10 mouse cellular contexts compared by ENCODE assay signal in genomic region chr1:66176838-66177105, GRCm38 (mm10). TPM values are rescaled to one million over a fixed set of nuclear protein-coding genes. Genes with fewer than 3 reads are reported as not detected.
A peak's percentile ranks its signal among the peaks of the same experiment; 100 is the strongest.
DNase-seq lines count a peak whose midpoint lies in the region; ATAC-seq and TF ChIP-seq lines count a peak whose summit lies in the region.
"Had no signal": no experiment of that assay in that cellular context is flagged by ENCODE, and none has a peak within 500 bp of the region (broad histone marks: within the 10 kb centered on the region; RNA-seq: fewer than 3 reads in every experiment).

No protein-coding gene starts in this region.

- no peak for ATAC-seq in stomach, embryonic 14.5 days (ENCODE audit: insufficient number of reproducible peaks, insufficient read depth, low FRiP score, low read depth)
- no peak for ATAC-seq in stomach, postnatal 0 days (ENCODE audit: low FRiP score, low TSS enrichment)
- ATAC-seq in forebrain, postnatal 0 days, result no peak; the same call in 1 of the 2 replicates
- ATAC-seq in midbrain, embryonic 12.5 days (ENCODE audit: low FRiP score, low read depth), result no peak
- ATAC-seq in stomach, embryonic 16.5 days (ENCODE audit: insufficient read depth, low FRiP score), result no peak
- ATAC-seq in heart, embryonic 11.5 days (replicated peaks; ENCODE audit: insufficient number of reproducible peaks, low FRiP score, low TSS enrichment), result no peak

- WGBS in stomach, embryonic 14.5 days, result 60% methylated on average over 2 of the region's 2 CpGs
- 63% methylated on average over 2 of the region's 2 CpGs for WGBS in stomach, postnatal 0 days
- WGBS in forebrain, postnatal 0 days, result 12% methylated on average over 2 of the region's 2 CpGs
- WGBS in midbrain, embryonic 12.5 days, result 50% methylated on average over 2 of the region's 2 CpGs
- WGBS in stomach, embryonic 16.5 days, result 61% methylated on average over 2 of the region's 2 CpGs
- WGBS in heart, embryonic 11.5 days (ENCODE audit: insufficient replicate concordance), result 67% methylated on average over 2 of the region's 2 CpGs

- TF ChIP-seq EP300 in stomach, postnatal 0 days (optimal IDR thresholded peaks at IDR 0.05), result no peak

- no peaks in the 10 kb centered on the region for H3K4me1 ChIP-seq in stomach, embryonic 14.5 days (ENCODE audit: control insufficient read depth, insufficient read depth, low read length)
- 0 out of 2 replicates have a peak, but pooled peaks cover 3% of the 10 kb centered on the region for H3K4me1 ChIP-seq in stomach, postnatal 0 days (replicated peaks; ENCODE audit: control insufficient read depth, insufficient read depth)
- peaks cover 12% of the 10 kb centered on the region; the same call in 1 of the 2 replicates for H3K4me1 ChIP-seq in forebrain, postnatal 0 days (ENCODE audit: insufficient read depth)
- peaks cover 20% of the 10 kb centered on the region for H3K4me1 ChIP-seq in midbrain, embryonic 12.5 days
- H3K4me1 ChIP-seq in stomach, embryonic 16.5 days (ENCODE audit: control insufficient read depth, insufficient read depth, low read length), result 0 out of 2 replicates have a peak, but pooled peaks cover 6% of the 10 kb centered on the region
- no peaks in the 10 kb centered on the region for H3K4me1 ChIP-seq in heart, embryonic 11.5 days (ENCODE audit: control insufficient read depth, insufficient read depth, low read length)
- H3K4me1 ChIP-seq: stomach, embryonic 15.5 days had no signal

- no peak overlapping the region for H3K27ac ChIP-seq in stomach, embryonic 14.5 days (ENCODE audit: low read length)
- H3K27ac ChIP-seq in stomach, postnatal 0 days (replicated peaks), result no peak overlapping the region
- peak overlapping the region; percentile 84 for H3K27ac ChIP-seq in forebrain, postnatal 0 days (ENCODE audit: low read depth, low read length)
- peak overlapping the region; percentile 88 for H3K27ac ChIP-seq in midbrain, embryonic 12.5 days (replicated peaks)
- no peak overlapping the region for H3K27ac ChIP-seq in stomach, embryonic 16.5 days (ENCODE audit: low read length)
- H3K27ac ChIP-seq in heart, embryonic 11.5 days (ENCODE audit: low read depth, low read length), result no peak overlapping the region
- H3K27ac ChIP-seq: stomach, embryonic 15.5 days had no signal

- H3K36me3 ChIP-seq in stomach, embryonic 14.5 days (ENCODE audit: control insufficient read depth, insufficient read depth, low read length), result no peaks in the 10 kb centered on the region
- no peaks in the 10 kb centered on the region for H3K36me3 ChIP-seq in stomach, postnatal 0 days (ENCODE audit: control insufficient read depth, insufficient read depth, low read length)
- H3K36me3 ChIP-seq in forebrain, postnatal 0 days (ENCODE audit: insufficient read depth), result peaks cover 9% of the 10 kb centered on the region
- H3K36me3 ChIP-seq in midbrain, embryonic 12.5 days, result no peaks in the 10 kb centered on the region; the same call in 1 of the 2 replicates
- H3K36me3 ChIP-seq in stomach, embryonic 16.5 days (ENCODE audit: control insufficient read depth, insufficient read depth, low read length), result no peaks in the 10 kb centered on the region
- H3K36me3 ChIP-seq in heart, embryonic 11.5 days (ENCODE audit: control insufficient read depth, insufficient read depth, low read length), result no peaks in the 10 kb centered on the region
- H3K36me3 ChIP-seq: stomach, embryonic 15.5 days had no signal

- H3K4me2 ChIP-seq in stomach, embryonic 14.5 days (replicated peaks; ENCODE audit: low read depth, low read length), result peak overlapping the region; percentile 87
- no peak overlapping the region for H3K4me2 ChIP-seq in stomach, postnatal 0 days (replicated peaks; ENCODE audit: low read depth)
- H3K4me2 ChIP-seq in forebrain, postnatal 0 days (ENCODE audit: low read depth), result peak overlapping the region; percentile 69
- peak overlapping the region; percentile 69 for H3K4me2 ChIP-seq in midbrain, embryonic 12.5 days (replicated peaks)
- peak overlapping the region; percentile 6 for H3K4me2 ChIP-seq in stomach, embryonic 16.5 days (ENCODE audit: low read depth, low read length)
- no peak overlapping the region for H3K4me2 ChIP-seq in heart, embryonic 11.5 days

- no peaks in the 10 kb centered on the region for H3K9me3 ChIP-seq in stomach, embryonic 14.5 days (ENCODE audit: control insufficient read depth, low read depth, low read length)
- no peaks in the 10 kb centered on the region for H3K9me3 ChIP-seq in stomach, postnatal 0 days (ENCODE audit: control insufficient read depth, low read length)
- no peaks in the 10 kb centered on the region for H3K9me3 ChIP-seq in forebrain, postnatal 0 days (ENCODE audit: low read length)
- no peaks in the 10 kb centered on the region for H3K9me3 ChIP-seq in midbrain, embryonic 12.5 days
- no peaks in the 10 kb centered on the region for H3K9me3 ChIP-seq in stomach, embryonic 16.5 days (replicated peaks; ENCODE audit: control insufficient read depth, low read length)
- H3K9me3 ChIP-seq in heart, embryonic 11.5 days (replicated peaks; ENCODE audit: control insufficient read depth, low read length), result no peaks in the 10 kb centered on the region
- H3K9me3 ChIP-seq: stomach, embryonic 15.5 days had no signal

- H3K9ac ChIP-seq in stomach, embryonic 14.5 days (replicated peaks; ENCODE audit: low read depth, low read length), result no peak overlapping the region
- no peak overlapping the region for H3K9ac ChIP-seq in stomach, postnatal 0 days (ENCODE audit: low read length)
- peak overlapping the region; percentile 95 for H3K9ac ChIP-seq in forebrain, postnatal 0 days
- H3K9ac ChIP-seq in midbrain, embryonic 12.5 days (replicated peaks), result peak overlapping the region; percentile 81
- H3K9ac ChIP-seq in stomach, embryonic 16.5 days (ENCODE audit: low read length), result no peak overlapping the region
- H3K9ac ChIP-seq in heart, embryonic 11.5 days (ENCODE audit: low read depth, low read length), result no peak overlapping the region
- H3K9ac ChIP-seq: stomach, embryonic 15.5 days had no signal

- 0 out of 2 replicates have a peak overlapping the region, but pooled peaks have one; percentile 67 for H3K4me3 ChIP-seq in stomach, embryonic 14.5 days (ENCODE audit: low read depth, low read length)
- no peak overlapping the region for H3K4me3 ChIP-seq in stomach, postnatal 0 days (ENCODE audit: low read depth, low read length)
- peak overlapping the region; percentile 99 for H3K4me3 ChIP-seq in forebrain, postnatal 0 days (ENCODE audit: low read depth, low read length)
- peak overlapping the region; percentile 84 for H3K4me3 ChIP-seq in midbrain, embryonic 12.5 days
- H3K4me3 ChIP-seq in stomach, embryonic 16.5 days (replicated peaks; ENCODE audit: low read length), result no peak overlapping the region
- H3K4me3 ChIP-seq in heart, embryonic 11.5 days (ENCODE audit: low read depth, low read length), result no peak overlapping the region

- H3K27me3 ChIP-seq in stomach, embryonic 14.5 days (ENCODE audit: control insufficient read depth, insufficient read depth, low read length), result no peaks in the 10 kb centered on the region
- H3K27me3 ChIP-seq in stomach, postnatal 0 days (ENCODE audit: control insufficient read depth, insufficient read depth, low read length), result no peaks in the 10 kb centered on the region
- no peaks in the 10 kb centered on the region for H3K27me3 ChIP-seq in forebrain, postnatal 0 days (ENCODE audit: insufficient read depth, low read length)
- no peaks in the 10 kb centered on the region for H3K27me3 ChIP-seq in midbrain, embryonic 12.5 days
- no peaks in the 10 kb centered on the region for H3K27me3 ChIP-seq in stomach, embryonic 16.5 days (ENCODE audit: control insufficient read depth, insufficient read depth, low read length)
- H3K27me3 ChIP-seq in heart, embryonic 11.5 days (ENCODE audit: control insufficient read depth, insufficient read depth, low read length), result no peaks in the 10 kb centered on the region
- H3K27me3 ChIP-seq: stomach, embryonic 15.5 days had no signal

- DNase-seq in stomach, postnatal 0 days (ENCODE audit: low spot score), result no peak
- peak; percentile 71 for DNase-seq in forebrain, postnatal 0 days
- DNase-seq in layer of hippocampus, adult 8-10 months (ENCODE audit: low spot score in 2 of 2), result no peak
- no peak for DNase-seq in testis, postnatal 14 days (ENCODE audit: low spot score)
- DNase-seq: kidney, adult 11 months had no signal

- no peak for TF ChIP-seq CTCF in stomach, postnatal 0 days (IDR thresholded peaks at IDR 0.05; ENCODE audit: low read depth)
- TF ChIP-seq CTCF in forebrain, postnatal 0 days (IDR thresholded peaks at IDR 0.05; ENCODE audit: low read depth), result peak; percentile 28; the same call in 1 of the 2 replicates

RNA-seq across cellular contexts. Expression of gene Map2, which starts 1.7 kb away (rescaled TPM):
- polyA plus RNA-seq in stomach, embryonic 14.5 days (2014; fragmentation: Nextera tagmentation; extraction: Ambion mirVana), result 21.0 and 22.5 TPM in 2 replicates
- 3.5 and 3.8 TPM in 2 replicates for polyA plus RNA-seq in stomach, postnatal 0 days (2015; fragmentation: Nextera tagmentation; extraction: Ambion mirVana)
- 1,213 and 1,278 TPM in 2 replicates for total RNA-seq in forebrain, postnatal 0 days (2014; rRNA removed)
- polyA plus RNA-seq in forebrain, postnatal 0 days (2015; fragmentation: Nextera tagmentation; extraction: Ambion mirVana), result 200 and 291 TPM in 2 replicates
- 357 and 388 TPM in 2 replicates for polyA plus RNA-seq in midbrain, embryonic 12.5 days (2016; fragmentation: Nextera tagmentation; extraction: Ambion mirVana)
- 17.8 and 19.8 TPM in 2 replicates for polyA plus RNA-seq in stomach, embryonic 16.5 days (2015; fragmentation: Nextera tagmentation; extraction: Ambion mirVana)
- 1,000 to 10,000 TPM in 3 of 4 experiments, 100 to 1,000 TPM in 1; 996 to 1,181 (median 1,047) TPM for total RNA-seq in layer of hippocampus, adult 8-10 months (2022)
- polyA plus RNA-seq in heart, embryonic 11.5 days (2014; fragmentation: Nextera tagmentation; extraction: Ambion mirVana), result 3.6 and 4.6 TPM in 2 replicates

Comparison
In these comparisons a context has a peak if more than half of its experiments do, and no peak if none do; other contexts are left out.
1. H3K4me2 ChIP-seq: peak in stomach, embryonic 14.5 days (single experiment), forebrain, postnatal 0 days (single experiment), midbrain, embryonic 12.5 days (single experiment) and stomach, embryonic 16.5 days (single experiment); none in stomach, postnatal 0 days (single experiment) and heart, embryonic 11.5 days (single experiment).
2. H3K4me3 ChIP-seq: peak in stomach, embryonic 14.5 days (single experiment), forebrain, postnatal 0 days (single experiment) and midbrain, embryonic 12.5 days (single experiment); none in stomach, postnatal 0 days (single experiment), stomach, embryonic 16.5 days (single experiment) and heart, embryonic 11.5 days (single experiment).
3. H3K27ac ChIP-seq: peak in forebrain, postnatal 0 days (single experiment) and midbrain, embryonic 12.5 days (single experiment); none in stomach, embryonic 14.5 days (single experiment), stomach, postnatal 0 days (single experiment), stomach, embryonic 16.5 days (single experiment) and heart, embryonic 11.5 days (single experiment).
4. H3K9ac ChIP-seq: peak in forebrain, postnatal 0 days (single experiment) and midbrain, embryonic 12.5 days (single experiment); none in stomach, embryonic 14.5 days (single experiment), stomach, postnatal 0 days (single experiment), stomach, embryonic 16.5 days (single experiment) and heart, embryonic 11.5 days (single experiment).